Mouse (Mus musculus) cerebellum, adult 8-10 months (tissue): ENCODE data around the gene Aadacl3.

Experiments
- DNase-seq: peaks from one replicate; pipeline ENCODE4 v3.0.0; 2022

Gene Aadacl3

DNA sequence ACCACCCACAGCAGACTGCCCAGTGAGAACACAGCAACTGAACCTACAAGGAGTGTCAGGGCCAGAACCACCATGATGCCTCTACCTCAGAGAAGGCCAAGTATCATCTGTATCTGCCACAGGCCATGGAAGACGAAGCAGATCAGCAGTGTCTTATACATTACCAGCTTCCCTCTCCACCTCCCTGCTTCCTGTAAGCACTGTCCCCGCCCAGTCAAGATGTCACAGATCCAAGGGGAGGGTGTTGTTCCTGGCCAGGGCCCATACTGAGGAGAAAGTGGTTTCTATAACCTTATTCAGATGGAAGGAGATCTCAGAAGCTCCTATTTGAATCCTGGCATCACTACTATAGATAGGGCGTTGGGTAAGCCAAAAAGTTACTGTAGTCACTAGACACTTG is at the start of gene Aadacl3:
Aadacl3 (minus strand) TSS at position 101 of the 400 bp plus-strand sequence.
- DNase-seq = no peak

DNA sequence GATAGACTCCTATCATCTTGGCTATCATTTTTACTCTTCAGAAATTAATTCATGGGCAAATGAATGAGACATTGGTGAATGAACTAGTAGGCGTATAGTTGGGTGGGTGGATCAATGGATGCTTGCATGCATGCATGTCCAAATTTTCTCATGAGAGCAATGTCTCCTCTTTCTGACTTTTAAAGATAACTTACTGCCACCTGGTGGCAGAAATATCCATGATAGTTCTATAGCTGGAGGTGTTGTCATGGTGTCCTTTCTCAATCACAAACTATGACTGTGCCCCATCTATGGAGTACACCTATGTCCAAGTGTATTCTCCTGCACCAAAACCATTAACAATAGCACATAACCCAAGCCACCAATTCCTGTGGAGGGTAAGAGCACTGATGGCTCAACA is 43.0 kb upstream of the Aadacl3 start:
- DNase-seq = no peak

DNA sequence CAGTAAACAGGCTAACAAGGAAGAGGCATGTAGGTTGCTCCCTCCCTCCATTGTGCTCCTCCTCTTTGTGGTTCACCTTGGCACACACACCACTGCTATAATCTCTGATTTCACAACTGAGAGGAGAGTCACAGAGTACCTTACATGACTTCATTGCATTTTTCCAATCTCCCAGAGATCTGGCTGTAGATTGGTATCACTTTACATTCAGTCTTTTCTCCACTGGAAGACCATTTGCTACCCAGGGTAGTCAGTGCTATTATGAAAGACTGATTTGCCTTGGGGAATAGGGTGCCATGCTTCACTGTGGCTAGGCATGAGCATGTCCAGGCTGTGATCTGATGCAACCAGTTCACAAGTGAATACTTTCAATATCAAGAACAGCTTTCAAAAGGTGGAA is 29.8 kb upstream of the Aadacl3 start:
- no peak for DNase-seq

DNA sequence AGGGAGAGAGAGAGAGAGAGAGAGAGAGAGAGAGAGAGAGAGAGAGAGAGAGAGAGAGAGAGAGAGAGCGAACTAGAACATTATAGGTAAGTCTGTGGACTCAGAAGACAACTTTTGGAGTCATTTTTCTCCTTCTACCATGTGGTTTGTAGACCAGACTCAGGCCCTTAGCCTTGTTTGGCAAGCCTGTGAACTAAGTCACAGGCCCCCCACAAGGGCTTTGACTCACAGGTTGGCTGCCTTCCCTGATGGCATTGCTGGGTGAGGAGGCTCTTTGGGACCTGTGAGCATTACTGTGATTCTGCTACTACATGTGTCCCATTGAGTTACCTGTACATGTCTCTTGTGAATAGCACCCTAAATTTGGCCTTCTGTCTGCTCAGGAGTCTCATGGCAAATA is 4.5 kb upstream of the Aadacl3 start:
- DNase-seq = no peak

DNA sequence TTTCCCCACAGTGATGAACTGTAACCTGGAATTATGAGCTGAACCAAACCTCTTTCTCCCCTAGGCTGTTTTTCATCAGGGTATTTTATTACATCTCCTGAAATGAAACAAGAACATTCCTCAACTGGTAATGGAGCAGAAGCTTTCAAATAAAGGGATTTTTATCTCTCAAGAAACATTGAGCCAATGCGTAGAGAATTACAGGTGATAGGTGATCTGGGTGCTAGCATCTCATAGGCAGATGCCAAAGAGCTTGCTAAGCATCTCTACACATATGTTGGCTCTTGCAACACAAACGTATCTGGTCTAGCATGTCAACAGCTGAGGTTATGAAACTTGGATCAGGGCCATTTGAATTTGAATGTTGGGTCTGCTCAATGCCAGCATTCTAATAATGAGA is 1.6 kb upstream of the Aadacl3 start:
- no peak for DNase-seq

DNA sequence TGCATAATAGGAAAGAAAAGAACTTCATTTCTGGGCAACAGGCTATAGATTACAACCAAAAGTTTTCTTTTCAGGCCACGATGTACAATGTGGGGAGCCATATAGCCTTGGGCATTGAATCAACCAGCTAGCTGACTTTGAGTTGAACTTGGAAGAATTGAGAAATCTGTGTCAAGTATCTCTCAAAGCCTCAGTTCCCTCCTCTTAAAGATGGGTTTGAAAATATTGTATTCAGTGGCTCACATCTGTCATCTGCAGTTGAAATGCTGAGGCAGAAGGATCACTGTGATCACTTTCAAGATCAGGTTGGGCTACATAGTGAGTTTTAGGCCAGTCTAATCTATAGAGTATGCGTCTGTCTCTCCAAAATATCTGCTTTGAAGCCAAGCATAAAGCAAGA is 10.3 kb downstream of the Aadacl3 start, which contains the start of gene Gm9944:
Gm9944 (minus strand) TSS at position 101 of the 400 bp plus-strand sequence.
- DNase-seq = no peak

DNA sequence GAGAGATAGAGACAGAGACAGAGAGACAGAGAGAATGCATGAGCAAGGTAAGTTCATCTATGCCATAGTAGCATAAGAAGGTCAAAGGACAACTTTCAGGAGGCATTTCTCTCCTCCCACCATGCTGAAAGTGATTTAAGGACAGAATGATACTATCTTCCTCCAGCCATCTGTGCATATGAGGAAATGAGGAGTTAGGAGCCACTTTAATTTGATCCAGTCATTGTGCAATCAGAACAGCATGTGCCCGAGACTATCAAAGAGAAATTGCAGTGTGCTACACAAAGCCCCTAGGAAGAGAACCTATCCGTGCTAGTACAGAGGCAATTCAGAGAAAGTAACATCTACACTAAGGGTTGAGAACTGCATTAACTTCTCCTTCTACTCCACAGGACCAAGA is 15.0 kb downstream of the Aadacl3 start:
- no peak for DNase-seq

DNA sequence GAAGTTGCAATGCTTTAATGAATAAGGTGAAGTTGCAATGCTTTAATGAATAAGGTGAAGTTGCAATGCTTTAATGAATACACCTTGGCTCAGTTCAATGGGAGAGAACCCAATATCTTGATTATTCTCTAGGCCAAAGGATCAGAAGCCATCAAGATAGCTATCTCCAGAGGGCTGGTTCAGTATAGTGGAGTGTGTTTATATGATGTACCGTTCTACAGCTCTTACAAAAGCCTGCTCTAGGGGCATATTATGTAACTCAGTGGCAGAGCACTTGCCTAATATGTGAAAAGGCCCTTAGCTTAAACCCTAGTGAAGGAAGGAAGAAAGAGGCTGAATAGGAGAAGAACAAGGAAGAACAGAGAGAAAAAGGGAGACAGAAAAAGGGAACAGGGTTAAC is 22.0 kb downstream of the Aadacl3 start:
- DNase-seq = no peak

DNA sequence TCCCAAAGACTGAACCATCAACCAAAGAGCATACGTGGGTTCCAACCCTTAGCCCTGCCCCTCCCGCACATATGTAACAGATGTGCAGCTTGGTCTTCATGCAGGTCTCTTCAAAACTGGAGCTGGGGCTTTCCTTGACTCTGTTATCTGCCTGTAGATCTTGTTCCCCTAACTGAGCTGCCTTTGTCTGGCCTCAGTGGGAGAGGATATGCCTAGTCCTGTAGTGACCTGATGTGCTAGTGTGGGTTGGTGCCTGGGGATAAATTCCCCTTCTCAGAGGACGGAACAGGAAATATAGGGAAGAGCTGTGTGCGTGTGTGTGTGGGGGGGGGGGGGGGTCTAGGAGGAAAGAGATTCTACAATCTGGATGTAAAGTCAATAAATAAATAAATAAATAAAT is 22.5 kb downstream of the Aadacl3 start:
- DNase-seq = no peak

DNA sequence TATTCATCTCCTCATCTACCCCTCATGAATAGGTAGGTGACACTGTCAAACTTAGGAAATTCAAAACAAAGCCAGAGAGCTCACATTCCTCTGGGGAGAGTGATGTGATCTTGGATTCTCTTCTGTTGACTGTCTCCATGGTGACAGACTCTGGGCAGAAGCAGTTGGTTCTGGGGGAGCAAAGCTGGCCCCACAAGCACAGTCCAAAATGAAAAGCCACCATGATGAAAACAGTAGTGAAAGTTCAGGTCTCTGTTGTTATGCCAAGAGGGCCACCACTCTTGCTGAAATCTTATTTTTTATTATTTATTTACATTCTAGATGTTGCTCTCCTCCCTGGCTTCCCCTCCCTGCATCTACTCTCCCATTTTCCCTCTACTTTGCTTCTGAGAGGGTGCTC is 24.9 kb downstream of the Aadacl3 start, which contains the start of gene 1700012P22Rik:
1700012P22Rik (minus strand) TSS at position 101 of the 400 bp plus-strand sequence.
- no peak for DNase-seq

DNA sequence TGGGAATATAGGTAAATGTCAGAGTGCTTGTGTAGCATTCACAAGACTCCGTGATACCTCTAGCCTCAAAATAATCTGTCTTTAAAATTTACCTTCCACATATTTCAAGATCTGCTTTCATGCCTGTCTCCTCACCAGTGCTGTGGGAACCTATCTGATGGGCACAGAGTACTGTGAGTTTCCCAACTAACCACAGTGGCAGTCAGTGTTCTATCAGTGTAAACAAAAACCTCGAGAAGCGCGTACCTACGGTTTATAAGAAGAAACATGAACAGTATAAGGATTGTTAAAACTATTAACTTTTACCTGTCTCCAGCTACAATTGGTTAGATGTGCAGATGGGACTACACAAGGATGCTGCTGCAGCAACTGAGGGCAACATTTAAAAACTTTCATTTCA is 30.3 kb downstream of the Aadacl3 start:
- no peak for DNase-seq

DNA sequence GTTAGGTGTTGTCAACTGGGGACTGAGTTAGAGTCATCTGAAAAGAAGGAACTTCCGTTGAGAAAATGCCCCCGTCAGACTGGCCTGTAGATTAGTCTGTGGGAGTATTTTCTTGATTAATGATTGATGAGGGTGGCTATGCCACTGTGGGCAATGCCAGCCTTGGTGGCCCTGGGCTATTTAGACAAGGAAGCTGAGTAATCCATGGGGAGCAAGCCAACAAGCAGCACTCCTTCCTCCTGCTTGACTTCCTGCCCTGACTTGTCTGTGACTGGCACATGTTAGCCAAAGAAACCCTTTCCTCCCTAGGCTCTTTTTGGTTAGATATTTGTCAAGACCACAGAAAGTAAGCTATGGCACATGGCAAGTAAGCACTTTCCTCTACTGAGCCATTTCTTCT is 32.8 kb downstream of the Aadacl3 start:
- DNase-seq = no peak

DNA sequence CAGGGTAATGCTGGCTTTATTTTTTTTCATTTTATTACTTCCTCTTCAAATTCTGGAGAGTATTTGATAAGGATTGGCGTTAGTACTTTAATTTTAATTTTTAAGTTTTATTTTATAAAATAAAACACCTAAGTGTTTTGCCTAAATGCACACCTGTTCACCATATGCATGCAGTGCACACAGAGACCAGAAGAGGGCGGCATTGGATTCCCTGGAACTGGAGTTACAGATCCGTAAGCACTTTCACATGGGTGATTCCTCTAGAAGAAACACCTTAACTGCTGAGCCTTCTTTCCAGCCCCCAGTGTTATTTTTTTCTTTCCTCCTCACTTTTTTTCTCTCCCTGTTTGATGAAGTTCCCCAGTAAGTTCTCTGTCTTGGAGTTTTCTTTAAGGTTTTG is 34.7 kb downstream of the Aadacl3 start:
- no peak for DNase-seq

DNA sequence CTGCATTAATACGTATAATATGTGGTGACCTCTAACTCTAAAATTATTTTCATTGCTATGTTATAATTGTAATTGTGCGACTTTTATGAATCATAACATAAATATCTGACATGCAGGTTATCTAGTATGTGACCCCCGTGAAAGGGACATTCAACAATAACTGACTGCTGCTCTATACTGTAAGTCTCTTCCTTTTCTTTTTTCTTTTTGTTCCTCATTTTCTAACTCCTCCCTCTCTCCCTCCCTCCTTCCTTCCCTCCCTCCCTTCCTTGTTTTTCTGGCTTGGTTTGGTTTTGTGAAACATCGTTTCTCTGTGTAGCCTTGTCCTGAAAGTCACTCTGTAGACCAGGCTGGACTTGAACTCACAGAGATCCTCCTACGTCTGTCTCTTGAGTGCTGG is 39.0 kb downstream of the Aadacl3 start:
- DNase-seq = no peak

DNA sequence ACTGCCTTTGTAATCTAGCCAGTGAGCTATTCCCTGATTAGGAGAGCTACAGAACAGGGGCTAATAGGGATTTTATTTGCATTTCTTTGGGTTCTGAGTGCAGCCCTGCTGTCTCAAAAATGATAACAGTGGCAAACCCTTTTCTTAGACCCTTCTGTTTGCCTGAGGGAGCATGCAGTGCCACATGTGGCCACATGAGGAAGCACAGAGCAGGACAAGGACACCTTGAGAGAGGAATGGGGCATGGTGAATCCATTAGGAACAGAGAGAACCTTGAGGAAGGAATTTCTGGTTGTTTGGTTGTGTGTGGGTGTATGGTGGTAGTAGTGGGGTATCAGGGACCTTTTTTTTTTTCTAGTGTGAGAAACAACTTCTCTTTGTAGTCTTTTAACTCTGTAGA is 42.9 kb downstream of the Aadacl3 start:
- DNase-seq = no peak

DNA sequence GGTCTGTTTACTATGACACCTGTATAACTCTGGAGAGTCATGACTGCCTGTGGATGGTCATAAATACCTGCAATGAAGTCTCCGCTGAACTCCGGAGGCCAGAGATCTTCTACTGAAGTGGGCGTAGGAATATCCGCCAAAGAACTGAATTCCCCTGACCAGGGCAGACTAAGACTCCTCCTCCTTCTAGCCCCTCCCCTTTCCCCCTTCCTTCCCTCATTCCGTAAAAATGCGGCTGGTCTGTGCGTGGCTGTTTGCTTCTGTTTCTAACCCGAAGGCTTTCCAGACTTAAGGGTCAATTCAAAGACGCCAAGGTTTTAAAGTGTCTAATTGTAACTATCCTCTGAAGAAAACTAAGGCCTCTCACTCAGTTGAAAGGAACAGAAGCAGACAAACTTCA is 55.3 kb downstream of the Aadacl3 start, which contains the start of gene Pramef12:
Pramef12 (minus strand) TSS at position 175 of the 400 bp plus-strand sequence.
- DNase-seq = no peak

DNA sequence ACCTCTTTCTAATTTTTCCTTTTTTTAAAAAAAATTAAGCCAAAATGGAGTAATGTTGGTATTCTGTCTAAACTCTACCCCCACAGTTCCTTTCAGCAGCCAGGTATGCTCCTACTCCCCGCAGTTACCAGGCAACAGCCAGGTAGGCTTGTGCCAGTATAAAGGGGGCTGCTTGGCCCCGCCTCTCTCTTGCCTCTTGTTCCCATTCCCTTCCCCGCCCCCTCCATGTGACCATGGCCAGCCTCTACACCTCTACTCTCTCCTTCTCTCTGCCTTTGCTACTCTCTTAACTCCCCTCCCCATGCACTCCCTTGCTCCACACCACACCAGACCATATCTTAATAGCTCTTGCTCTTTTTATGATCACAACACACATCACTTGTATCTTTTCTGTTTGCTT is 57.3 kb downstream of the Aadacl3 start:
- DNase-seq = no peak

DNA sequence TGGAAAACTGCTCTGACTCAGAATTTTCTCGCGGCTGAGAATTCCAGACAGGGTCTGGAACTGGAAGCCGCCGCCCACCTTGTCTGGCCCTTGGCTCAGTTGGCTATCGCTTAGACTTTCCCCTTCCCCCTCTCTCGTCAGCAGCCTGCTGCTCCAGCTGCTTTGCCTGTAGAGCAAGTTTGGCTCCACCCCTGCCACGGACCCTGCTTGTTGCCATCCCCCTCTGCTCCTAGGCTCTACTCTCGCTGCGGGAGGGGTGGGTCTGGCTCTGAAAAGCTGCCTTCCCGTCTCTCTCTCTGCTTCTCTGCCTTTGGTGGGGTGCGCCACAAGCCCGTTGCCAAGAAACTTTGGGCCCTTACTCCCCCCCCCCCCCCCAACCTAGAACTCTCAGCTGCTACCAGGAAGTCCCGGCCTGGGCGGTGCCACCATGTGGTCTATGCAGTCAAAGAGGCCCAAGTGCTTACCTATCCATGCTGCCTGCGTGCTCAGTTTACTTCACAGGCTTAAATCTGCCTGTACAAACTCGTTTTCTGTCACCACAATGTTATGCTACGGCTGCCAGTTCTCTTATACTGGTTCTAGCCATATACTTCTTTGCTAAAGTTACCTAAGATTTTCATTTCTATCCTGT is 59.0 kb downstream of the Aadacl3 start:
- no peak for DNase-seq
